Mouse (Mus musculus) brain, embryonic 14.5 days (tissue): Measurements from ENCODE around the gene Mlf2. TPM values are rescaled to one million over a fixed set of nuclear protein-coding genes. Genes with fewer than 3 reads are reported as not detected.
A peak's percentile ranks its signal among the peaks of the same experiment; 100 is the strongest.

Experiments
- DNase-seq: peaks from one replicate; pipeline ENCODE4 v3.0.0-alpha.2; 2011; ENCODE audit warnings: low read depth
- CTCF ChIP-seq: fragments of 200-500 bp; IDR thresholded peaks from 2 replicates; pipeline ENCODE4 v1.5.1; 2012; ENCODE audit warnings: inconsistent platforms, mild to moderate bottlenecking, moderate library complexity, borderline replicate concordance; ENCODE audit not compliant: insufficient read depth, insufficient read length; ENCODE audit errors: extremely low read depth
- POLR2A ChIP-seq: fragments of 200-500 bp; IDR thresholded peaks from 2 replicates; pipeline ENCODE4 v1.6.1; 2012; ENCODE audit warnings: mild to moderate bottlenecking, inconsistent platforms, borderline replicate concordance; ENCODE audit not compliant: poor library complexity, insufficient read depth, insufficient read length, severe bottlenecking; ENCODE audit errors: extremely low read depth
- polyA plus RNA-seq: library from polyadenylated mRNA; depleted of rRNA; stranded (reverse); fragments of >200 nt; gene quantifications from 2 replicates; pipeline ENCODE4 v1.2.3, GENCODE M21; 2012; rRNA removed

Mlf2 gene
- polyA plus RNA-seq, 1 experiment, result 551 TPM

DNA sequence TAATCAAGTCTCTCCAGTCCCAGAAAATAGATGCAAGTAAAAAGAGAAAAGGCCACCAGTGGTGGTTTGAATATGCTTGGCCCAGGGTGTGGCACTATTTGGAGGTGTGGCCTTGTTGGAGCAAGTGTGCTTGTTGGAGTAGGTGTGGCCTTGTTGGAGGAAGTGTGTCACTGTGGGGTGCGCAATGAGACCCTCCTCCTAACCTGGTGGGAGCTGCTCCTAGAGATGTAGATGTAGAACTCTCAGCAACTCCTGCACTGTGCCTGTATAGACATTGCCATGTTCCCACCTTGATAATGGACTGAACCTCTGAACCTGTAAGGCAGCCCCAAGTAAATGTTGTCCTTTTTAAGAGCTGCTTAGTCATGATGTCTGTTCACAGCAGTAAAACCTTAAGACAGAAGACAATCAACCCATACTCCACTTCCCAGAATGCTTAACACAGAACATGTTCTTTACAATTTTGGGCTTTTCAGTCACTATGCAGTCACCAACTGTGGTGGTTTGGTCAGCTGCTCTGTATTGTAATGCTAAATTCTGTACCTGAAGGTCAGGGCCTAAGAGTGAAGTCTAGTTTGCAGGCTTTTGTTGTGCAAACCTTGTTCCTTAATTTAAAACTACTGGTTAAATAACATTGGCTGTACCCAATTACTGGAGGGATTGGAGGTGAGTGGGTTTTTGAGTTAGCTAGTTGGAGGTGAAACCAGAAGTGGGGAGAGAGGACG lies 23.0 kb downstream of the Mlf2 start:
- no peak for TF ChIP-seq POLR2A
- no peak for TF ChIP-seq CTCF
- DNase-seq, result no peak

DNA sequence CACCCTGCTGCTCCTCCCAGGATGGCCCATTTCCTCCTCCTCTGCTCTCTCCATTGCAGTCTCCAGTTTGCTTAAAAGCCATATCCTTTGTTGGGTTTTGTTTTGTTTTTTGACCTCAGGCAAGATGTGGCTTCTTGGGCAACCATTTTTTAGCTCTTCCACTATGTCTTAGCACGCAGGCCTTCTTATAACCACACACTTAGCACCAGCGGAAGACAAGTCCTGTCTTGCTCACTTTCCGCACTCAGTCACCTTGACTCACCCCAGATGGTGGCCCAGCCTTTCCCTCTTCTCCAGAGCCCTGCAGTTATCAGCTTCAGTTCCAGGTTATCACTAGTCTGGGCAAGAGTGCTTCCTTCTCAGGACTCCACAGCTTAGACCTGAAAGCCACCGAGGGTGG lies 24.0 kb downstream of the Mlf2 start:
- DNase-seq, result no peak
- no peak for TF ChIP-seq CTCF
- no peak for TF ChIP-seq POLR2A

DNA sequence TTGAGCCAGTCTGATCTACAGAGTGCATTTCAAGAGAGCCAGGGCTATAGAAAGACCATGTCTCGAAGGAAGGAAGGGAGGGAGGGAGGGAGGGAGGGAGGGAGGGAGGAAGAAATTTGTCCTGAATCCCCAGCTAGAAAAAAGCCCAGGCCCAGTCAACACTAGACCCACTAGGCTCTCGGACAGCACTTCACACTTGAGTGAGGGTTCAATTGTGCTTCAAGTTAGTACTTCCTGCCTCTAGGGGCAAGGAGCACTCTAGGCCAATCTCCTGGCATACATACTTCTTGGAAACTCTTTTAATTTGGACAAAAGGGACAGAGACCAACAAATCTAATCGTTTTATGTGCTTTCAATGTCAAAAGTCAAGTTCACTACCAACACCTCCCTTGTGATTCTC lies 26.9 kb downstream of the Mlf2 start:
- TF ChIP-seq CTCF (no peak), POLR2A (no peak)
- no peak for DNase-seq

DNA sequence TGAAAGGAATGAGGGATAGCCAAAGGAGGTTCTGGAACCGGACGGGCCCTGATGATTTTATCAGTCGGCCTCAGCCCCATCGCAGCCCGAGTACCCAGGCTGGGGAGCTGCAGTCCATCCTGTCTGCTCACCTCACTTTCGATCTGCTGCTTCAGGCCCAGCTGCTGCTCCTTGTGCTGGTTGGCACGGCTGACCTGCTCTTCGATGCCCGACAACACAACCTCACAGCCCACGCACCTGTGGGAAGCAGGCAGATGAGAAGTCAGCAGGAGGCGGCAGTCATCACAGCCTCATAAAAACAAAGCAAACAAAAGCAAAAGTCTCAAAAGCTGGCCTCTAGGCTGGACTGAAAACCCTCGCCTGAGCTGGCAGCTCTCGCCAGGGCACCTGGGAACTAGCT lies 28.8 kb downstream of the Mlf2 start:
- no peak for TF ChIP-seq CTCF
- no peak for DNase-seq

DNA sequence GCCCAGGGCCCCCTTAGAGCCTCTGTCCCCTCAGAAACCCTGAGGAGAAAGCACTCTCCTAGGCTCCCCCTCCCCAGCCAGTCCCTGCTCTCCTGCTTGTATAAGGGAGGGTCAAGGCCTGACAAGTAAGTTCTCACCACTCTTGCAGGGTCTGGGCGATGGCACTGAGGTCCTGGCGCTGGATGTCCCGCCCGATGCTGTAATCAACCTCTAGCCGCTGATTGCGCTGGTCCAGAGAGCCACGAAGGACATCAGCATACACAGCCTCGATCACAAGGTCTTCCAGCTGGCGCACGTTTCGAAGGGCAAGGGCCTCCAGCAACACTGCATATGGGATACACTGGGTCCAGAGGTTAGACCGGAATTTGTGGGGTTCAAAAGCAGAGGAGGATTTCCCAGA lies 29.8 kb downstream of the Mlf2 start:
- DNase-seq, result no peak
- TF ChIP-seq POLR2A (no peak), CTCF (no peak)

DNA sequence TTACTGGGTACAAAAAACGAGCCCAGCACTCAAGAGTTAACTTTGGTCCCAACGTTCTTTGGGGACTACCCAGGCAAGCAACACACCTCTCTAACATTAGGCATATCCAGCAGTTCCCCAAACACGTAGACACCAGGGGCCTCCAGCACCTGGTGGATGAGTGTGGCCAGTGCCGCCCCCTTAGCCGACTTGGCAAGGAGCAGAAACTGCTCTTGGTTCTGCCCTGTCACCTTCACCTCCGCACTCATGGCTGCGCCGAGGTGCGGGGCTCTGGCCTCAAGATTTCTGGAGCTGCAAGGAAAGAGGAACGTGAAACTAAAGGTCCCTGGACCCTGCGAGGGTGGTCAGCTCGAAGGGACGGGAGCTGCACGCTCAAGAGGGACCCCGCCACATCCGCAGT lies 33.5 kb downstream of the Mlf2 start:
- TF ChIP-seq POLR2A, result no peak
- no peak for TF ChIP-seq CTCF
- DNase-seq, result no peak

DNA sequence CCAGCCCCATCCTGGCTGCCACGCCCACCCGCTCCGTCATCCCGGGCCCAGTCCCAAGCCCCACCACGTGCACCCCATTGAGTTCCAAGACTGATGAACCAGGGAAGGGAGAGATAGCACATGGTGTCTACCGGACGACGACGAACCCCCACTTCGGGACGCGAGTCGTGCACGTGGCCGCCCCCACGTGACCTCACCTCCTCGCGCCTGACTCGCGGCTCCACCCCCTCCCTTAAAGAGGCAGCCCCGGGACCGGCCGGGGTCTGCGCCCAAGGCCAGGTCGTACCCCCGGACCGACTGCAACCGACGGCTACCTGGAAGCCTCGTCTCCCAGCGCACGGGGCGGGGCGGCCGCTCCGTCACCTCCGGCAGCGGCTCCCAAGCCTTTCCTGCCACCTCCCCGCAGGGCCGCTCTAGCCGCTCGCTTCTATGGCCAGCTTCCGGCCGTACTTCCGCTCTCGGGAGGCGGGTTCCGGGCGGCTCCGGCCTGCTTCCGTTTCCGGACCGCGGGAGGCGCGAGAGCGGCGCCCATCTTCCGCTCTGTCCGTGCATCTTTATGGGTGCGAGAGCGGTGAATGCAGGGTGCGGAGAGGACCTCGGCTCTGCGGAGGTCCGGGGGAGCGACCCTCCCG lies 34.0 kb downstream of the Mlf2 start, which contains the start of gene Cops7a:
Cops7a (minus strand) TSS at position 451 of the 632 bp plus-strand sequence.
- TF ChIP-seq POLR2A, result peak; percentile 73; the same call in 1 of the 2 replicates
- TF ChIP-seq CTCF, result no peak
- peak; percentile 99 for DNase-seq

DNA sequence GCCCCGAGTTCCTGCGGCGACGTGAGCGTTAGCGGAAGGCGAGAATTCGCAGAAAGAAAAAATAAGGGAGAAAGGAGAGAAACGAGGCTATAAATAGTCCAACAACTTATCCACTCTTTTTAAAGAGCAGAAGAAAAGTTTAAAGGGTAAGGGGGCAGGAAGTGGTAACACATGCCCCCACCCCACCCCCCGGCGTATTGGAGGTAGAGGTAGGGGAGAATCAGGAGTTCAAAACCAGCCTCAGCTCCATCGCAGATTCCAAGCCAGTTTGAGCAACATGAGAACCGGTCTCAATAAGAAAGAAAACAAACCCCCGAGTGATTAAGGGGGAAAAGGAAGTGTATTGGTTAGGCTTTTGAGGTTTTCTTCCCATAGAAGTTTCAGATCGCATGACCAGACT lies 34.6 kb downstream of the Mlf2 start:
- DNase-seq, result no peak
- TF ChIP-seq POLR2A (no peak), CTCF (no peak)

DNA sequence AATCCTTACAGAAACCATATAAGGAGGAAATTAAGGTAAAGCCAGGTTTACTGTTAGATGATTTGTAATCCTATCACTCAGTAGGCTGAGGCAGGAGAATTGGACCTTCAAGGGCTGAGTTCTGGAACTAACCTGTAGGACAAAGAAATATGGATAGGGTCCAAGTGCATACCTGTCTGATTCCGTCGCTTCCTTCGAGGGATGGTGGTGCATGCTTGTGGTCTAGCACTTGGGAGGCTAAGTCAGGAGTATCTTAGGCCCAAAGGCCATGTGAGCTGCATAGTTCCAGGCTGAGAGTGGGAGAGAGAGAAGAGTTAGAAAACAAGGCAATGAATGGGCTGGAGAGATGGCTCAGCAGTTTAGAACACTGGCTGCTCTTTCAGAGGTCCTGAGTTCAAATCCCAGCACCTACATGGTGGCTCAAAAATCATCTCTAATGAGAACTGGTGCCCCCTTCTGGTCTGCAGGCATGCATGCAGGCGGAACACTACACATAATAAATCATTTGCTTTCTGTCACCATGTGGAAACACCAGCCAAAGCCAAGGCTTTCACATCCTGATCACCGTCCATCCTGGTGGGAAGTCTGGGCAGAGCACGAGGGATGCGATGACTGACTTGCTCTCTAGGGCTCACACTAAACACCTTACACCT lies 35.4 kb downstream of the Mlf2 start:
- TF ChIP-seq POLR2A, result no peak
- TF ChIP-seq CTCF, result peak; percentile 27; the same call in 1 of the 2 replicates
- DNase-seq, result no peak

DNA sequence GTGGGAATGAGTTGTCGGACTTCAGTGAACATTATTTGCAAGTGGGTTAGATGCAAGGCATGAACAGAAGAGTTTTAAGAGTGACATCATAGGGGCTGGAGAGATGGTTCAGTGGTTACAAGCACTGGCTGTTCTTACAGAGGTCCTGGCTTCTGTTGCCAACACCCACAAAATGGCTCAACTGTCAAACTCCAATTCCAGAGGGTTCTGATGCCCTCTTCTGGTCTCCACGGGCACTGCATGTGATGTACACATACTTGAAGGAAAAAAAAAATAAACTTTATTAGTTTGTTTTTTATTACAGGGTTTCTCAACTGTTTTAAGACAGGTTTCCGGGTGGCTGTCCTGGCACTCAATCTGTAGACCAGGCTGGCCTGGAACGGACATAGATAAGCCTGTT lies 36.6 kb downstream of the Mlf2 start:
- peak; percentile 55 for DNase-seq
- TF ChIP-seq POLR2A (no peak), CTCF (peak; percentile 56; the same call in 1 of the 2 replicates)

Other genes starting within 250 kb of the Mlf2 start
- gene Emg1, start 219.2 kb upstream of the Mlf2 start, polyA plus RNA-seq, result 95.2 and 132 TPM in 2 replicates
- 168 and 174 TPM in 2 replicates for gene Phb2, start 219.1 kb upstream of the Mlf2 start, polyA plus RNA-seq
- gene Ptpn6, start 192.7 kb upstream of the Mlf2 start, polyA plus RNA-seq, result 2.6 and 2.9 TPM in 2 replicates
- 429 and 583 TPM in 2 replicates for gene Grcc10, start 190.0 kb upstream of the Mlf2 start, polyA plus RNA-seq
- gene Gm45234, start 175.4 kb upstream of the Mlf2 start, polyA plus RNA-seq, result not detected in 2 replicates
- gene Atn1, start 174.9 kb upstream of the Mlf2 start, polyA plus RNA-seq, result 62.8 and 136 TPM in 2 replicates
- gene Eno2, start 161.7 kb upstream of the Mlf2 start, polyA plus RNA-seq, result 48.6 and 69.6 TPM in 2 replicates
- gene Lrrc23, start 151.7 kb upstream of the Mlf2 start, polyA plus RNA-seq, result 5.6 and 8.7 TPM in 2 replicates
- 5.3 and 5.7 TPM in 2 replicates for gene Spsb2, start 122.7 kb upstream of the Mlf2 start, polyA plus RNA-seq
- 318 and 333 TPM in 2 replicates for gene Tpi1, start 117.1 kb upstream of the Mlf2 start, polyA plus RNA-seq
- gene Usp5, start 101.9 kb upstream of the Mlf2 start, polyA plus RNA-seq, result 157 and 162 TPM in 2 replicates
- 49.5 and 122 TPM in 2 replicates for gene Cdca3, start 101.8 kb upstream of the Mlf2 start, polyA plus RNA-seq
- 1.9 and 2.6 TPM in 2 replicates for gene Gnb3, start 91.1 kb upstream of the Mlf2 start, polyA plus RNA-seq
- gene P3h3, start 73.6 kb upstream of the Mlf2 start, polyA plus RNA-seq, result 123 and 173 TPM in 2 replicates
- 107 and 117 TPM in 2 replicates for gene Gpr162, start 67.4 kb upstream of the Mlf2 start, polyA plus RNA-seq
- gene Cd4, start 43.2 kb upstream of the Mlf2 start, polyA plus RNA-seq, result 0.09 and 0.14 TPM in 2 replicates
- gene Lag3, start 19.7 kb upstream of the Mlf2 start, polyA plus RNA-seq, result 3.8 and 4.5 TPM in 2 replicates
- 2,630 and 3,258 TPM in 2 replicates for gene Ptms, start 11.3 kb upstream of the Mlf2 start, polyA plus RNA-seq
- gene Cops7a, start 34.2 kb downstream of the Mlf2 start, polyA plus RNA-seq, result 130 and 170 TPM in 2 replicates
- 49.8 and 68.1 TPM in 2 replicates for gene Pianp, start 65.3 kb downstream of the Mlf2 start, polyA plus RNA-seq
- gene Zfp384, start 77.8 kb downstream of the Mlf2 start, polyA plus RNA-seq, result 107 and 118 TPM in 2 replicates
- gene Ing4, start 108.4 kb downstream of the Mlf2 start, polyA plus RNA-seq, result 127 and 169 TPM in 2 replicates
- 29.5 and 32.6 TPM in 2 replicates for gene Acrbp, start 118.3 kb downstream of the Mlf2 start, polyA plus RNA-seq
- gene Lpar5, start 136.5 kb downstream of the Mlf2 start, polyA plus RNA-seq, result 1.0 and 1.2 TPM in 2 replicates
- gene Chd4, start 164.6 kb downstream of the Mlf2 start, polyA plus RNA-seq, result 69.8 and 142 TPM in 2 replicates
- gene Nop2, start 200.5 kb downstream of the Mlf2 start, polyA plus RNA-seq, result 32.6 and 34.6 TPM in 2 replicates
- gene Iffo1, start 213.9 kb downstream of the Mlf2 start, polyA plus RNA-seq, result 29.9 TPM in 2 replicates
- 2,343 and 3,527 TPM in 2 replicates for gene Gapdh, start 235.1 kb downstream of the Mlf2 start, polyA plus RNA-seq